ENCODE assay signal across 16 mouse cellular contexts in the genomic region with DNA sequence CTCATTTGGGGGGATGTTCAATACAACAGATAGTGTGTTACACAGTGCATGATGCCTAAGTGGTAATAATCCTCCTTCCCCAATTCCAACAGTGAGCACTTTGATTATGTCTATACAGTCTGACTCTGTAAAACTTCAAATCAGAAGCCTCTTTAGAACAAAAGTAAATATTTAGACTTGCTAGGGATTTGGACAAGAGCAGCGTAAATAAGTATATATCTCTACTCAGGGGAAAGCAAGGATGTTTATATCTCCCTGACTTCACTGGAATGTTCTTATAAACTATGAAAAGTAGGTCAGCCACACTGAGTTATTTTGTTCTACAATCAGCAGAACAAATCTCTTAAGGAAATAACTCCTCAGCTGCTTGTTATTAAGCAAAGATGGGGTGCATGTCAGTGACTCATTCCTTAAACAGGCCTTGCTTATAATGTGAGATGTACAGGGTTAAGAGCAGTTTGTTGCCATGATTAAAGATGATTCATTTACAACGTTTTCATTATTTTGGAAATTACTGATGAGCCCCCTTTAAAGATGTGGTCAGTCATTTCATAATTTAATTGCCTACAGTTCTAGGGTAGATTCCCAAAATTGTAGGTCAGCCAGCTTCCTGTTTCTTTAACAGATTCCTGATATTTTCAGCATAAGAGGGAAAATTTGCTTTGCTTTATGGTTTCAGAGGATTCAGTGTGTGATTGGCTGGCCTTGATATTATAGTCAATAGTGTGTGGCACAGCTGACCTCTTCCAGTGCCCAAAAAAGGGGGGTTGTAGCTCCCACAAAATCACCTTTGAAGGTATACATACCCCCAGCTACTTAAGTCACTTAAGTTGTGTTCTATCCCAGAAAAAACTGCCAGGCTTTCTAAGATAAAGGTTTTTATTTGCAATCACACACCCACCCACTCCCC.
A peak's percentile ranks its signal among the peaks of the same experiment; 100 is the strongest.
DNase-seq lines count a peak whose midpoint lies in the region; ATAC-seq lines count a peak whose summit lies in the region.
"Had no signal": no experiment of that assay in that cellular context is flagged by ENCODE, and none has a peak within 500 bp of the region (broad histone marks: within the 10 kb centered on the region; RNA-seq: fewer than 3 reads in every experiment).

No protein-coding gene starts in this region.

- peak overlapping the region; percentile 43; the same call in 1 of the 2 replicates for H3K27ac ChIP-seq in kidney, embryonic 16.5 days (ENCODE audit: low read length)
- peak overlapping the region; percentile 36; the same call in 1 of the 2 replicates for H3K27ac ChIP-seq in embryonic facial prominence, embryonic 12.5 days
- H3K27ac ChIP-seq: forebrain, embryonic 10.5 days; limb, embryonic 10.5 days; midbrain, embryonic 12.5 days had no signal

- DNase-seq in kidney, postnatal 4 days: no peak
- peak; percentile 74 for DNase-seq in NIH3T3 (ENCODE audit: low read depth)
- DNase-seq in lung, postnatal 10 days: peak; percentile 8
- no peak for DNase-seq in spleen, adult 12 weeks (ENCODE audit: low spot score)
- no peak for DNase-seq in right cerebral cortex, postnatal 4 days
- DNase-seq in cerebellum, postnatal 25 days: no peak
- DNase-seq: cerebellum, adult 8-10 months; embryo, embryonic 11 days; thymus, postnatal 4 days had no signal

- no peak overlapping the region for H3K4me3 ChIP-seq in kidney, embryonic 16.5 days (ENCODE audit: low read length)
- H3K4me3 ChIP-seq in embryonic facial prominence, embryonic 12.5 days: no peak overlapping the region
- H3K4me3 ChIP-seq: forebrain, embryonic 10.5 days; heart, embryonic 12.5 days; limb, embryonic 10.5 days; midbrain, embryonic 12.5 days had no signal

- no peaks in the 10 kb centered on the region for H3K27me3 ChIP-seq in kidney, embryonic 16.5 days (ENCODE audit: insufficient read depth, low read length)
- H3K27me3 ChIP-seq in embryonic facial prominence, embryonic 12.5 days: no peaks in the 10 kb centered on the region
- H3K27me3 ChIP-seq: CH12.LX; heart, embryonic 12.5 days; midbrain, embryonic 12.5 days had no signal

- H3K9me3 ChIP-seq in kidney, embryonic 16.5 days (ENCODE audit: low read length): no peaks in the 10 kb centered on the region
- H3K9me3 ChIP-seq in embryonic facial prominence, embryonic 12.5 days: no peaks in the 10 kb centered on the region
- H3K9me3 ChIP-seq: forebrain, embryonic 10.5 days; heart, embryonic 12.5 days; limb, embryonic 10.5 days; midbrain, embryonic 12.5 days had no signal

- no peaks in the 10 kb centered on the region for H3K36me3 ChIP-seq in kidney, embryonic 16.5 days (ENCODE audit: insufficient read depth, low read length)
- H3K36me3 ChIP-seq in embryonic facial prominence, embryonic 12.5 days: no peaks in the 10 kb centered on the region
- H3K36me3 ChIP-seq: forebrain, embryonic 10.5 days; limb, embryonic 10.5 days; midbrain, embryonic 12.5 days had no signal

- no peak for ATAC-seq in kidney, embryonic 16.5 days (ENCODE audit: low FRiP score, low TSS enrichment)
- ATAC-seq in embryonic facial prominence, embryonic 12.5 days (ENCODE audit: insufficient number of reproducible peaks, insufficient read depth, low FRiP score, low TSS enrichment): no peak

- H3K4me2 ChIP-seq in kidney, embryonic 16.5 days (replicated peaks; ENCODE audit: low read depth, low read length): no peak overlapping the region
- H3K4me2 ChIP-seq in embryonic facial prominence, embryonic 12.5 days (replicated peaks): no peak overlapping the region
- H3K4me2 ChIP-seq: heart, embryonic 12.5 days; midbrain, embryonic 12.5 days had no signal

- no peaks in the 10 kb centered on the region for H3K4me1 ChIP-seq in kidney, embryonic 16.5 days (ENCODE audit: insufficient read depth, low read length)
- peaks cover 7% of the 10 kb centered on the region; the same call in 1 of the 2 replicates for H3K4me1 ChIP-seq in embryonic facial prominence, embryonic 12.5 days
- H3K4me1 ChIP-seq: forebrain, embryonic 10.5 days; limb, embryonic 10.5 days; midbrain, embryonic 12.5 days had no signal

- 61% methylated on average over 2 of the region's 2 CpGs for WGBS in kidney, embryonic 16.5 days
- WGBS in embryonic facial prominence, embryonic 12.5 days: 60% methylated on average over 2 of the region's 2 CpGs

- H3K9ac ChIP-seq in kidney, embryonic 16.5 days (replicated peaks; ENCODE audit: low read length): no peak overlapping the region
- no peak overlapping the region for H3K9ac ChIP-seq in embryonic facial prominence, embryonic 12.5 days
- H3K9ac ChIP-seq: heart, embryonic 12.5 days; midbrain, embryonic 12.5 days had no signal

Comparison
In these comparisons a context has a peak if more than half of its experiments do, and no peak if none do; other contexts are left out.
1. DNase-seq: peak in NIH3T3 (single experiment) and lung, postnatal 10 days (single experiment); none in kidney, postnatal 4 days (0 of 2), spleen, adult 12 weeks (single experiment), right cerebral cortex, postnatal 4 days (single experiment) and cerebellum, postnatal 25 days (0 of 2).